In genomic region chr2:20346873-20347272, GRCm38 (mm10) we compare ENCODE assay signal across 18 mouse cellular contexts.
DNase-seq lines count a peak whose midpoint lies in the region; ATAC-seq lines count a peak whose summit lies in the region.
"Had no signal": no experiment of that assay in that cellular context is flagged by ENCODE, and none has a peak within 500 bp of the region (broad histone marks: within the 10 kb centered on the region; RNA-seq: fewer than 3 reads in every experiment).

No protein-coding gene starts in this region.

- no peak overlapping the region for H3K4me2 ChIP-seq in kidney, embryonic 14.5 days (replicated peaks; ENCODE audit: low read depth, low read length)
- H3K4me2 ChIP-seq in neural tube, embryonic 15.5 days = no peak overlapping the region
- no peak overlapping the region for H3K4me2 ChIP-seq in forebrain, embryonic 11.5 days (ENCODE audit: low read depth, low read length, severe bottlenecking)
- H3K4me2 ChIP-seq: forebrain, embryonic 13.5 days; heart, embryonic 11.5 days; heart, embryonic 15.5 days; hindbrain, embryonic 14.5 days had no signal

- DNase-seq in kidney, adult 11 months = no peak
- no peak for DNase-seq in neural tube, embryonic 10.5 days (ENCODE audit: extremely low spot score, low spot score)
- DNase-seq in retina, embryonic 14.5 days (ENCODE audit: low spot score) = peak; percentile 61
- no peak for DNase-seq in forebrain, embryonic 11.5 days (ENCODE audit: low spot score)
- DNase-seq: adrenal gland, postnatal 25 days; cerebellum, adult 18-20 months; cerebellum, adult 9-11 months; cerebellum, postnatal 36 days; forebrain, postnatal 0 days; gastrocnemius, postnatal 14 days; heart, adult 2 months had no signal

- H3K4me3 ChIP-seq in kidney, embryonic 14.5 days (ENCODE audit: low read length) = no peak overlapping the region
- H3K4me3 ChIP-seq in neural tube, embryonic 15.5 days (replicated peaks) = no peak overlapping the region
- no peak overlapping the region for H3K4me3 ChIP-seq in forebrain, embryonic 11.5 days (ENCODE audit: low read depth, low read length)
- H3K4me3 ChIP-seq: forebrain, embryonic 13.5 days; heart, adult 2 months; heart, embryonic 15.5 days; hindbrain, embryonic 10.5 days had no signal

- H3K36me3 ChIP-seq in kidney, embryonic 14.5 days (ENCODE audit: control insufficient read depth, insufficient read depth, low read length) = no peaks in the 10 kb centered on the region
- H3K36me3 ChIP-seq in neural tube, embryonic 15.5 days = no peaks in the 10 kb centered on the region
- H3K36me3 ChIP-seq in forebrain, embryonic 11.5 days (ENCODE audit: control insufficient read depth, insufficient read depth, low read length) = no peaks in the 10 kb centered on the region
- H3K36me3 ChIP-seq: heart, embryonic 15.5 days; hindbrain, embryonic 10.5 days had no signal

- peak overlapping the region; percentile 15; the same call in 1 of the 2 replicates for H3K27ac ChIP-seq in kidney, embryonic 14.5 days (ENCODE audit: low read depth, low read length)
- H3K27ac ChIP-seq in neural tube, embryonic 15.5 days (replicated peaks) = no peak overlapping the region
- no peak overlapping the region for H3K27ac ChIP-seq in forebrain, embryonic 11.5 days (ENCODE audit: low read depth, low read length)
- H3K27ac ChIP-seq: forebrain, embryonic 13.5 days; heart, adult 2 months; heart, embryonic 15.5 days; hindbrain, embryonic 10.5 days; hindbrain, embryonic 14.5 days had no signal

- no peaks in the 10 kb centered on the region for H3K27me3 ChIP-seq in kidney, embryonic 14.5 days (ENCODE audit: control insufficient read depth, insufficient read depth, low read length)
- H3K27me3 ChIP-seq in neural tube, embryonic 15.5 days (replicated peaks) = no peaks in the 10 kb centered on the region
- H3K27me3 ChIP-seq in forebrain, embryonic 11.5 days (ENCODE audit: control insufficient read depth, insufficient read depth, low read length) = no peaks in the 10 kb centered on the region
- H3K27me3 ChIP-seq: forebrain, embryonic 13.5 days; heart, embryonic 15.5 days had no signal

- peak; percentile 61; the same call in 1 of the 2 replicates for ATAC-seq in kidney, embryonic 14.5 days (ENCODE audit: low FRiP score, low TSS enrichment)
- ATAC-seq in neural tube, embryonic 15.5 days (ENCODE audit: low FRiP score) = 0 out of 2 replicates have a peak, but pooled peaks have one; percentile 24
- no peak for ATAC-seq in forebrain, embryonic 11.5 days (replicated peaks; ENCODE audit: low FRiP score)
- ATAC-seq: forebrain, embryonic 13.5 days; forebrain, postnatal 0 days had no signal

- no peaks in the 10 kb centered on the region for H3K4me1 ChIP-seq in kidney, embryonic 14.5 days (ENCODE audit: control insufficient read depth, insufficient read depth, low read length)
- no peaks in the 10 kb centered on the region for H3K4me1 ChIP-seq in neural tube, embryonic 15.5 days
- no peaks in the 10 kb centered on the region for H3K4me1 ChIP-seq in forebrain, embryonic 11.5 days (replicated peaks; ENCODE audit: control insufficient read depth, insufficient read depth, low read length)
- H3K4me1 ChIP-seq: forebrain, embryonic 13.5 days; heart, embryonic 15.5 days; hindbrain, embryonic 10.5 days had no signal

- WGBS in kidney, embryonic 14.5 days = 40% methylated on average over 3 of the region's 3 CpGs
- WGBS in neural tube, embryonic 15.5 days = 35% methylated on average over 3 of the region's 3 CpGs
- 65% methylated on average over 3 of the region's 3 CpGs for WGBS in forebrain, embryonic 11.5 days

- H3K9ac ChIP-seq in kidney, embryonic 14.5 days (ENCODE audit: low read depth, low read length) = no peak overlapping the region
- no peak overlapping the region for H3K9ac ChIP-seq in neural tube, embryonic 15.5 days (replicated peaks)
- H3K9ac ChIP-seq in forebrain, embryonic 11.5 days (ENCODE audit: low read length) = no peak overlapping the region
- H3K9ac ChIP-seq: forebrain, embryonic 13.5 days; forebrain, postnatal 0 days; heart, embryonic 15.5 days; hindbrain, embryonic 14.5 days had no signal

- H3K9me3 ChIP-seq in kidney, embryonic 14.5 days (ENCODE audit: control insufficient read depth, low read length) = no peaks in the 10 kb centered on the region
- no peaks in the 10 kb centered on the region for H3K9me3 ChIP-seq in neural tube, embryonic 15.5 days (replicated peaks)
- no peaks in the 10 kb centered on the region for H3K9me3 ChIP-seq in forebrain, embryonic 11.5 days (ENCODE audit: control insufficient read depth, low read length)
- H3K9me3 ChIP-seq: forebrain, embryonic 13.5 days; heart, embryonic 15.5 days; hindbrain, embryonic 10.5 days had no signal
